Mouse (Mus musculus): Measurements from ENCODE around the gene Ssxb8. TPM values are rescaled to one million over a fixed set of nuclear protein-coding genes. Genes with fewer than 3 reads are reported as not detected.
"Not testable (repeated sequence)": the region's sequence is repeated elsewhere in the genome, so short reads cannot be mapped to it uniquely, and the experiment has no call there.

Gene Ssxb8
- total RNA-seq (2015; ENCODE audit: low replicate concordance) (not detected in 2 replicates), total RNA-seq (2017; ENCODE audit: low replicate concordance) (not detected in 2 replicates)

- ATAC-seq (replicated peaks; ENCODE audit: low FRiP score, poor library complexity, severe bottlenecking): not testable (repeated sequence)
Observed at GRCm38 (mm10) chrX:8690744-8691143, at the start of gene Ssxb8. Gene Ssxb8 (minus strand): TSS chrX:8690844.

DNA sequence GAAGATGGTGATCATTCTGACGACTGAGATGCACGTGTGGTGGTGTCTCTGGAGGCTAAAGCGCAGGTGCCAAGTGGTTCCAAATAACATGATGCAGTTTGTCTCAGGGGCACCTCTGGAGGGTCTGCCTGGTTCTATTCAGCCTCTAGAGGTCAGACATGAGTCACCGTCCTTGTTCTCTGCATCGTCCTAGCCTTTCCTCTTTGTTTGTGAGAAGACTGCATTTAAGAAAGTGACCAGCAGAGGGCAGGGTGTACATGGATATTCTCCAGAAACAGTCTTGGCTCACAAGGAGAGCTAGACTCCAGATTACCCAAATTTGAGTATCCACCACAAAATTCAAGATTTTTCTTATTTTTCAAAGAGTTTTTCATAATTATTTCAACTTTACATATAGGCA lies 42.3 kb upstream of the Ssxb8 start:
- ATAC-seq (replicated peaks; ENCODE audit: low FRiP score, poor library complexity, severe bottlenecking): no peak

DNA sequence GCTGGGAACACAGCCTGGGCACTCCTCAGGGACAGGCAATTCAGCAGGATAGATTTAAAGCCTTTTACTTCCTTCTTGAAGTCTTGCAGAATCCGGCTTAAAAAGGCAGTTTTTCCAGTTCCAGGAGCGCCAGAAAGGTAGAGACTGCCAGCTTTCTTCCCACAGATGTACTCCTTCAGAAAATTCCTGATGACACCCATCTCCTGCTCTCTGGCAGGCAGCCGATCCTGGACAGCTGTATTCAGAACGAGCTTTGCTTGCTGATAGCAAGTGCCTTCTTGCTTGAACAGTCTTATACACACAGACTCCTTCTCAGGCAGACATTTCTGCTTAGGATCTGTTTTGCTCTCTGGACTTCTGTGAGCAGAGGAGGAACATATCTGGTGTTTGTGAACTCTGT lies 27.6 kb downstream of the Ssxb8 start:
- no peak for ATAC-seq (replicated peaks; ENCODE audit: low FRiP score, poor library complexity, severe bottlenecking)

Other genes starting within 250 kb of the Ssxb8 start
- not detected in 2 replicates for gene Ssxb2, start 229.1 kb downstream of the Ssxb8 start, total RNA-seq (2015; ENCODE audit: low replicate concordance)
- not detected in 2 replicates for gene Ssxb2, start 229.1 kb downstream of the Ssxb8 start, total RNA-seq (2017; ENCODE audit: low replicate concordance)
- not detected in 2 replicates for gene Gm14459, start 165.9 kb downstream of the Ssxb8 start, total RNA-seq (2015; ENCODE audit: low replicate concordance)
- gene Gm14459, start 165.9 kb downstream of the Ssxb8 start, total RNA-seq (2017; ENCODE audit: low replicate concordance): not detected in 2 replicates
- not detected in 2 replicates for gene Ssxb6, start 142.6 kb downstream of the Ssxb8 start, total RNA-seq (2015; ENCODE audit: low replicate concordance)
- not detected in 2 replicates for gene Ssxb6, start 142.6 kb downstream of the Ssxb8 start, total RNA-seq (2017; ENCODE audit: low replicate concordance)
- gene Ssxb3, start 99.0 kb downstream of the Ssxb8 start, total RNA-seq (2015; ENCODE audit: low replicate concordance): not detected in 2 replicates
- not detected in 2 replicates for gene Ssxb3, start 99.0 kb downstream of the Ssxb8 start, total RNA-seq (2017; ENCODE audit: low replicate concordance)
- gene Ssx9, start 57.6 kb upstream of the Ssxb8 start, total RNA-seq (2015; ENCODE audit: low replicate concordance): not detected in 2 replicates
- gene Ssx9, start 57.6 kb upstream of the Ssxb8 start, total RNA-seq (2017; ENCODE audit: low replicate concordance): not detected in 2 replicates
- not detected in 2 replicates for gene Ssxb5, start 112.8 kb upstream of the Ssxb8 start, total RNA-seq (2015; ENCODE audit: low replicate concordance)
- not detected in 2 replicates for gene Ssxb5, start 112.8 kb upstream of the Ssxb8 start, total RNA-seq (2017; ENCODE audit: low replicate concordance)
- gene Gm6592, start 153.2 kb upstream of the Ssxb8 start, total RNA-seq (2015; ENCODE audit: low replicate concordance): not detected in 2 replicates
- not detected in 2 replicates for gene Gm6592, start 153.2 kb upstream of the Ssxb8 start, total RNA-seq (2017; ENCODE audit: low replicate concordance)
- not detected in 2 replicates for gene Gm5751, start 183.4 kb upstream of the Ssxb8 start, total RNA-seq (2015; ENCODE audit: low replicate concordance)
- gene Gm5751, start 183.4 kb upstream of the Ssxb8 start, total RNA-seq (2017; ENCODE audit: low replicate concordance): not detected in 2 replicates
- gene B630019K06Rik, start 201.5 kb upstream of the Ssxb8 start, total RNA-seq (2015; ENCODE audit: low replicate concordance): not detected in 2 replicates
- gene B630019K06Rik, start 201.5 kb upstream of the Ssxb8 start, total RNA-seq (2017; ENCODE audit: low replicate concordance): not detected in 2 replicates